Mouse (Mus musculus) heart, postnatal 14 days (tissue): Measurements from ENCODE around the gene Cenpu. TPM values are rescaled to one million over a fixed set of nuclear protein-coding genes. Genes with fewer than 3 reads are reported as not detected.

Source experiments
- DNase-seq, 2 experiments: peaks; one replicate each; pipeline ENCODE4 v3.0.0; 2021 to 2022
- intact Hi-C: fragments of 180-260 bp; cut with DNase I; formaldehyde crosslinking; loops from one replicate; pipeline ENCODE4 v1.15.1; 2025
- long read RNA-seq, 2 experiments: library from polyadenylated mRNA; stranded (forward); transcript quantifications; one replicate each; pipeline ENCODE4 v2.0.0; 2021
- total RNA-seq, 2 experiments: library from RNA; stranded (reverse); gene quantifications; 2 replicates each; pipeline ENCODE4 v1.2.3; 2021

The Cenpu gene
- total RNA-seq: 1 to 10 TPM; 1.3 to 1.4 TPM
- long read RNA-seq, experiment 1, partial matches to known transcripts: 0 of 2 reads
- long read RNA-seq, experiment 1, other reads (novel, unspliced or antisense): 0 of 2 reads
- long read RNA-seq, experiment 2, partial matches to known transcripts: 0 of 1 reads
- long read RNA-seq, experiment 2, other reads (novel, unspliced or antisense): 1 of 1 reads

- peak; percentile 100 for DNase-seq
- intact Hi-C loops: no loop called here
Observed at GRCm38 (mm10) chr8:46551615-46552440, at the start of gene Cenpu. TSS of gene Cenpu (plus strand) at chr8:46552028.

DNA sequence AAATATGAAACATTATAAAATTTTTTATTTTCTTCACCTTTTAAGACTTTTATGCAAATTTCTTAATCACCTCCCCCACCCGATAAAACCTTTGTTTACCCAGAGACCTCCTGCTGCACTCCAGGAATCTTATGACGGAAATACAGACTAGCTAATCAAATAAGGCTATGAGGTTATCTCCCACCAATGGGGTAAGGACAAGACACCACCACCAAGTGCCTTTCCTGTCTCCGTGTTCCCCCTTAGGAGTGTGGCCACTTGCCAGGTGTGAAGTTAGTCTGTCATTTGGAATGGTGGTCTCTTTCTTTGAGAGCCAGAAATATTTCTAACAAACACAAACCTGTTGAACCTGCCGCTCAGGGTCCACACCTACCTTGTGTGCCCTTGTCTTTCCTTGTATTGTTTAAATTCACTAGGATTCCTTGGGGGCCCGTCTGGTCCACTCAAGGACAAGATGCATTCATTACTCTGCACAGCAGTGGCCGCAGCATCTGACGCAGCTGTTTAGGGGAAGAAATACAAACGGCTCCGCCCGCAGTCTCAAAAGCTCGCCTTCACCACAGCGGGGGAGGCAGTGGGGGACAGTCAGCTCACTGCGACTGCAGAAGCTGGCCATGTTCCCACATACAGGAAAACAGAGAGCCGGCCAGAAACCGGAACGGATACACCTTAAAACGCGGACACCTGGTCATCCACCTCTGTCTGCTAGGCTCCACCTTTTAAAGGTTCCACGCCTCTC is 49.3 kb upstream of the Cenpu start:
- intact Hi-C loops: no loop called here
- no peak for DNase-seq

- intact Hi-C loops: no loop called here
- DNase-seq: no peak
Observed at GRCm38 (mm10) chr8:46503072-46503695, 48.6 kb upstream of the Cenpu start.

- intact Hi-C loops: no loop called here
- DNase-seq: no peak
Observed at GRCm38 (mm10) chr8:46504196-46504595, 47.6 kb upstream of the Cenpu start.

DNA sequence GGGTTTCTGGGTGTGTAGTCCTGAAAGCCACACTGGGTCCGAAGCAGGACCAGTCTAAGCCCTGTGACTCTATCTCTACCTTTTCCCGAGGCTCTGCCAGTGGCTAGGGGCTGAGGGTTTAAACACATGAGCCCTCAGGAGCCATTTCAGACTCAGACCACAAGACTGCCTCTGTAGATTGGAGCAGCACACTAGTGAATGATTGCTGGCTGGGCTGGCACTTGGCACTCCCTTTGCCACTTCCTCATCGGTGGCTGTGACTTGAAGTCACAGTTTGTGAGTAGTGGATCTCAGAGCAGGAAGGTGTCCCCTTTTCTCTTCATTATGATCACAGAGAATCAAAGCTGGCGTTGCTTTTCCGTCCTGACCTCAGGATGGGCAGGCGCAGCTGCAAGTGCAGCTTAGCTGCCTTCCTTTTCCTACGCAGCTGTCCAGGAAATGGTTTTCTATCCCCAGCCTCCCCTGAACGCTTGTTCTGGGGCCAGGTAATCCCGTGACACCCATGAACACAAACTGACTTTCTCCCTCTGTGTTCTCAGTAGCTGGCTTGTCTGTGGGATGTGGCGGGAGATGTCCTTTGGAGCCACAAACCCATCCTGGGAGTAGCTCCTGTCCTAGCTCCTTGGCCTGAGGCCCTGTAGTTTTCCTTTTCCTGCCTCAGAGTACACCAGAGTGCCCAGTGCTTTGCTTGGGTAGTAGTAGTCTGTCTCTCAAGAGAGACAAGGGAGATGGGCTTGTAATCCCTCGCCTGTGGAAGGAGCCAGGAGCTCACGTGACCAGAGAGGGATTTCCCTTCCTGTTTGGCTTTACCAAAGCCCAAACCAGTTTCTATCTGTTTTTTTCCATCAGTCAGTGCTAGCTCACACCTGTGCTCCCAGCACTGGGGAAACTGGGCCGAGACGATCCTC is 43.1 kb upstream of the Cenpu start:
- no peak for DNase-seq
- intact Hi-C loops: no loop called here

DNA sequence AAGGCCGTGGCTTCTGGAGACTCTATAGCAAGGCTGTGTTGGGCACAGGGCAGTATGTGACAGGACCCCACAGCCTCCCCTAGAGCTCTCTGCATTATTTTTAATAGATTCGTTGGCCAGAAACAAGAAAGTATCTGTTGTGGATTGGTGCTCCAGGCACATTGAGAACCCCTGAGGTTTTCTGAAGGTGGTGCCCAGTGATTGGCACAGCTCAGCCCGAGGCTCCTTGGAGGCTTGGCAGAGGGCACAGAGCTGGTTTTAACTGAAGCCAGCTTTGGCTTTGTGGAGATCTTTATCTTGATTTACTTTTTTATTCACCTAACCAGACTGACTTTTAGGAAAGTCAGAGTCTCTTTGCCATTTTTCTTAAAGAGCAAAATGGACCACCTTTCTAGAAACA is 42.4 kb upstream of the Cenpu start:
- no peak for DNase-seq
- intact Hi-C loops: no loop called here

DNA sequence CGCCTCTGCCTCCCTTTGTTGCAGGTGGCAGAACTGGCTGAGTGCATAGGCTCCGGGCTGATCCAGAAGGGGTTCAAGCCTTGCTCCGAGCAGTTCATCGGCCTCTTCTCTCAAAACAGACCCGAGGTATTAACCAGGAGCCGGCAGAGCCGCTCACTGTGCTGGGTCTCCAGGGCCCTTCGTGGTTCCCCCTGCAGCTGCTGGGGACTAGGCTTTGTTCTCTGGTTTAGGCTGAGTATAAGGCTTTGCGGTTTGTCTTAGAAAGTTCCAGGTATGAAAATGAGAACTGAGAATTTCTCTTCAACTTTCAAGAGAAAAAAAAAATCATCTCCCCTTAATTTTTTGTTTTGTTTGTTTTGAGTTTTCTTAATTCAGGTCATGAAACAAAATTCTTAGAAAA is 40.5 kb upstream of the Cenpu start:
- intact Hi-C loops: no loop called here
- DNase-seq: no peak

GRCm38 (mm10) chr8:46512538-46512937 is 39.3 kb upstream of the Cenpu start:
- intact Hi-C loops: no loop called here
- peak in 1 of 2 experiments; percentile 41 for DNase-seq

DNA sequence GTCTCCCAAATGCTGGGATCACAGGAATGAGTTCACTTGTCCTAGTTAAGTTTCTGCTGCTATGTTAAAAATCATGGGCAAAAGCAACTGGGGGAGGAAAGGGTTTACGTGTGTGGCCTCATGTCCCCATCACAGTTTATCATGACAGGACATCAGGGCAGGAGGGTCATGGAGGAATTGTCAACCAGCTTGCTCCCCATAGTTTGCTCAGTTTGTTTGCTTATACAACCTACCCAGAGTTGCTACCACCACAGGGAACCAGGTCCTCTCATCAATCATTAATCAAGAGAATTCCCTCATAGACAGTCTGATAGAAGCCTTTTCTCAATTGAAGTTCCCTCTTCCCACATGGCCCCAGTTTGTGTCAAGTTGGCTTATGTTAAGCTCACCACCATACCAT is 37.8 kb upstream of the Cenpu start:
- no peak for DNase-seq
- intact Hi-C loops: no loop called here

- intact Hi-C loops: no loop called here
- DNase-seq: no peak
Observed at GRCm38 (mm10) chr8:46520667-46521066, 31.2 kb upstream of the Cenpu start.

- DNase-seq: no peak
- intact Hi-C loops: no loop called here
Observed at GRCm38 (mm10) chr8:46526098-46526497, 25.7 kb upstream of the Cenpu start.

DNA sequence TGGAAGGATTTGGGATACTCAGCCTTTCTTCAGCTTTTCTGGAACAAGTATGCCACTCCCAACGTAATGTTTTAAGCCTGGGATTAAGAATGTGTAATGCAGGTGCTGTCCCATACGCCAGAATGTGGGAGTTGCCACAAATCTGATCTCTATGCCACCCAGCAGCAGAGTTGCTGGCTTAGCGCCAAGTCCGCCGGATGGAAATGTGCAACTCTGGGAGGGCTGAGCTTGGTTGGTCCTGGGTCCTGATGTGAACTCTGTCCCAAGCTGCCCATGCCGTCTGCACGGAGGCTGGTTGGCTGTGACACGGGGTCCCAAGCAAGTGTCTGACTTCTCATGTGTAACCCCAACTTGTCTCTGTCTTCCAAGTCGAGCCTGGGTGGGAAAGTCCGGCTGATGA is 25.0 kb upstream of the Cenpu start:
- DNase-seq: peak in 1 of 2 experiments; percentile 23
- intact Hi-C loops: no loop called here

DNA sequence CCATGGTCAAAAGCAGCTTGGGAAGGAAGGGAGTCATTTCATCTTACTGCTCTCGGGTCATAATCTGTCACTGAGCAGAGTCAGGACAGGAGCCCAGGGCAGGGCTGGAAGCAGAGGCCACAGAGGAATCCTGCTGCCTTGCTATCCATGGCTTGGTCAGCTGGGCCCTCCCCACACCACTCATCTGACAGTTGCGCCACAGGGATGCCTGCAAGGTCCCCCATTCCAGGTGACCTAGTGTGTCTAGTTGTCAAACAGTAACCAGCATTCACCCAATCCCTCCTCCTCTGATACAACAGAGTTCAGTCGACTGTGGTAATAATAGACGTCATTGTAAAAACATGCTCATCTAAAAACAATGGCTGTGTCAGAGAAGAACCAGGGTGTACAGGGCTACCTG is 22.3 kb upstream of the Cenpu start:
- intact Hi-C loops: no loop called here
- no peak for DNase-seq

DNA sequence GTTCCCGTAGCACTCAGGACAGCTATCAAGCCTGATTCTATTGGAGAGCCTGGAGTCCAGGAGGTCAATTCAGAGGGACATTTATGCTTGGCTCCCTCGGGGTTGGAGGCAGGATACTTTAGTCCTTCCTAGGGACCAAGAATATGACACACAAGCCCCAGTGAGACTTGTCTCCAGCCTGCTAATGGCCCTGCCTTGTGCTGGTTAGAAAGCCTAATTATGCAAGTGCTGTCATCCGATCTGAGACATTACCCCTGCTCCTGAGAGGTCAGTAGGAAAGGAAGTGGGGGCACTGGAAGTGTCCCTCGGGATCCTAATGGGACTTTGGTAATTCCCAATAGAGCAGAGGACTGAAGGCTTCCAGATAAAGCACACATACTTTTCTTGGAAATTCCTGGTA is 21.3 kb upstream of the Cenpu start:
- intact Hi-C loops: no loop called here
- no peak for DNase-seq

DNA sequence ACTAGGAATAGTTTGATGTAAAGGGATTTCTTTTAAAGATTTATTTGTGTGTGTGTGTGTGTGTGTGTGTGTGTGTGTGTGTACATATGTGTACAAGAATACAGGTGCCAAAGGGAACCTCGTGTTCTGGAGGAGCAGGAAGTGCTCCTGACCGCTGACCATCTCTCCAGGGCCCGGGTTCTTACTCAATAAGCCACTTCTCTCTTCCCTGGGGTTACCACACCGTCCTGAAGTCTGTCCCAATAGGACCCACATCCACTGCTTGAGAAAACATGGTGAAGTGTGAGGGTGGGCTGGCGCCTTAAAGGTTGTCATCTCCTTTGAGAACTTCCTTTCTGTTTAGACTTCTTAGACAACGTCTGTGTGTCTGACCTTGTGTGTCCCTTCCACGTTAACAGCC is 17.9 kb upstream of the Cenpu start:
- intact Hi-C loops: no loop called here
- DNase-seq: no peak

GRCm38 (mm10) chr8:46539701-46540100 is 12.1 kb upstream of the Cenpu start:
- intact Hi-C loops: no loop called here
- peak; percentile 71 to 83 for DNase-seq

- intact Hi-C loops: no loop called here
- DNase-seq: no peak
Observed at GRCm38 (mm10) chr8:46543191-46543590, 8.6 kb upstream of the Cenpu start.

GRCm38 (mm10) chr8:46543662-46544061 is 8.2 kb upstream of the Cenpu start:
- intact Hi-C loops: no loop called here
- DNase-seq: no peak

DNA sequence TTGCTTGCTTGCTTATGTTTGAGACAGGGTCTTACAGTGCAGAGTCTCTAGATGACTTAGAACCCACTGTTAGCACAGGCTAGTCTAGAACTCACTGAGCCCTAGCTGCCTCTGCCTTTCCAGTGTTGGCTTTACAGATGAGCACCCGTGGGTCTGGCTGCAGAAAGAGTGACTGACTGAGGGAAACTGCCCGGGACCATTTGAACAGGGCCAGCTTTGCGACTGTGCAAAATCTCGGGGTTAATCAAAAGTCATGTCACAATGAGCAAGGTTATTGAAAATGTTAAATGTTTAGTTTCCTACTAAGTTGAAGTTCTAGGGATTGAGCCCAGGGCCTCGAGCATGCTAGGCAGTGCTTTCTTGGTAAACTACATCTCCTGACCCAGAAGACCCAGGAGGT is 6.0 kb upstream of the Cenpu start:
- DNase-seq: no peak
- intact Hi-C loops: loop anchor here (2.0 to 5.0 kb wide), 3 partner anchors 74 to 364 kb away; partner anchors contain the start of gene Acsl1
